Mouse (Mus musculus) thymus, adult 2 months (tissue): ENCODE measurements around the gene Ift140. TPM values are rescaled to one million over a fixed set of nuclear protein-coding genes. Genes with fewer than 3 reads are reported as not detected.

Experiments
- DNase-seq: peaks from one replicate; pipeline ENCODE4 v3.0.0; 2021
- H3K27ac ChIP-seq: fragments of 200-500 bp; 2 replicates; pipeline ENCODE4 v1.5.1; 2012; ENCODE audit warnings: low read length, control low read depth; ENCODE audit not compliant: control insufficient read depth, insufficient read depth
- H3K27me3 ChIP-seq: fragments of 200-500 bp; 2 replicates; pipeline ENCODE4 v1.6.1; 2012; ENCODE audit warnings: mild to moderate bottlenecking, low read length, moderate library complexity, mixed read lengths; ENCODE audit not compliant: control insufficient read depth, insufficient read depth
- H3K36me3 ChIP-seq: fragments of 200-500 bp; 2 replicates; pipeline ENCODE4 v1.6.1; 2012; ENCODE audit warnings: mild to moderate bottlenecking, low read length, moderate library complexity; ENCODE audit not compliant: control insufficient read depth, insufficient read depth
- H3K4me1 ChIP-seq: fragments of 200-500 bp; replicated peaks from 2 replicates; pipeline ENCODE4 v1.6.1; 2012; ENCODE audit warnings: low read length; ENCODE audit not compliant: control insufficient read depth, insufficient read depth
- H3K4me3 ChIP-seq: fragments of 200-500 bp; 2 replicates; pipeline ENCODE4 v1.5.1; 2012; ENCODE audit warnings: mild to moderate bottlenecking, low read length, control low read depth, moderate library complexity; ENCODE audit not compliant: control insufficient read depth, insufficient read depth
- CTCF ChIP-seq: fragments of 200-500 bp; IDR thresholded peaks from 2 replicates; pipeline ENCODE4 v1.5.1; 2012; ENCODE audit warnings: mild to moderate bottlenecking, control low read depth, low read length, moderate library complexity, borderline replicate concordance; ENCODE audit not compliant: control insufficient read depth, poor library complexity, insufficient read depth; ENCODE audit errors: extremely low read depth
- POLR2A ChIP-seq: fragments of 200-500 bp; IDR thresholded peaks from 2 replicates; pipeline ENCODE4 v1.6.1; 2012; ENCODE audit warnings: mild to moderate bottlenecking, low read length, control low read depth, moderate library complexity; ENCODE audit not compliant: control insufficient read depth, poor library complexity, insufficient read depth; ENCODE audit errors: extremely low read depth
- WGBS: fragments of 180-500 bp; shearing (Covaris S2); methylation state at CpG from one replicate; pipeline ENCODE4 v1.1.7; 2018; 5-methylcytosine and 5-hydroxymethylcytosine counted together
- polyA plus RNA-seq: library from polyadenylated mRNA; depleted of rRNA; stranded (reverse); fragments of >200 nt; gene quantifications from 2 replicates; pipeline ENCODE4 v1.2.3, GENCODE M21; 2012

Ift140 gene
- polyA plus RNA-seq, 1 experiment: 17.0 TPM

DNA sequence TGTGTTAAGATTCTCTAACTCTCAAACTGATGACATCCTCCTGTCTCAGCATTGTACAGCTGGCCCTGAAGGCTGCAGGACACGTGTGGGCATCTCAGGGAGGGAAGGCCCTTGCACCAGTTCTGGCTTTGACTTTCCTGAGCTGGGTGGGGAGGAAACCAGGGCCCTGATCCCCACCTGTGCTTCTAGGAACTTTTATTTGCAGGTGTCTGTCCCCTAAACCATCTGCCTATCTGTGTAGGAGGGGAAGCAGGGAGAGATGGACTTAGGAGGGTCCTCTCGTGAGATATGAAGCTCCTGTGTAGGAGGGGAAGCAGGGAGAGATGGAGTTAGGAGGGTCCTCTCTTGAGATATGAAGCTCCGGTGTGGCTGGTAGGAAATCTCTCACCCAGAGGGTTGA, 67.0 kb downstream of the Ift140 start:
- 84% methylated on average over 3 of the region's 3 CpGs for WGBS
- no peaks in the 10 kb centered on the region for H3K27me3 ChIP-seq
- no peak for TF ChIP-seq POLR2A
- no peak for TF ChIP-seq CTCF
- no peak overlapping the region for H3K4me3 ChIP-seq
- H3K36me3 ChIP-seq: no peaks in the 10 kb centered on the region
- no peaks in the 10 kb centered on the region for H3K4me1 ChIP-seq
- H3K27ac ChIP-seq: no peak overlapping the region
- no peak for DNase-seq

DNA sequence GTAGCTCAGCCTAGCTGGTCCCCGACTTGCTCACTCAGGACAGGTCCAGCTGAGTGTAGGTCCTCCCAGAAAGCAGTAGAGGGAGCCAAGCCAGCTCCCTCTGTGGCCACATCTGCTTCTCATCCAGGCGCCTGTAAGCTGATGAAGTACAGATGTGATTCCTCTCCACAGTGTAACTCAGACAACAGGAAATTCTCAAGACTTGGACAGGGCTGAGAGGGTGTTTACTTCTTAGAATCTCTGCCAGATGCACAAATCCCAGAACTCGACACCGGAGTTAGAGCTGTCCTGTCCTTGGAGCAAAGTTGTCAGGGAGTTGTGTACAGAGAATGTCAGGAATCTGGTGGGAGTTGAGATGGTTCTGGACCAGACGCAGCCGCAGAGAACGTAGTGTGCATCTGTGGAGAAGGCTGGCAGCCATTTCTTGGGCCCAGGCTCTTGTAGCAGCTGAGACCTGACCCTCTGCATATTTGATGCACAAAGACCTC, 67.6 kb downstream of the Ift140 start, which contains the start of gene Tmem204:
TSS of gene Tmem204 (minus strand) at position 148 of the 488 bp plus-strand sequence.
- WGBS: 76% methylated on average over 7 of the region's 7 CpGs
- no peaks in the 10 kb centered on the region for H3K4me1 ChIP-seq
- H3K27ac ChIP-seq: no peak within 1 kb of the TSS
- no peak within 1 kb of the TSS for H3K4me3 ChIP-seq
- no peak for DNase-seq
- H3K27me3 ChIP-seq: no peaks in the 10 kb centered on the region
- no peaks in the 10 kb centered on the region for H3K36me3 ChIP-seq
- TF ChIP-seq CTCF (no peak), POLR2A (no peak)

DNA sequence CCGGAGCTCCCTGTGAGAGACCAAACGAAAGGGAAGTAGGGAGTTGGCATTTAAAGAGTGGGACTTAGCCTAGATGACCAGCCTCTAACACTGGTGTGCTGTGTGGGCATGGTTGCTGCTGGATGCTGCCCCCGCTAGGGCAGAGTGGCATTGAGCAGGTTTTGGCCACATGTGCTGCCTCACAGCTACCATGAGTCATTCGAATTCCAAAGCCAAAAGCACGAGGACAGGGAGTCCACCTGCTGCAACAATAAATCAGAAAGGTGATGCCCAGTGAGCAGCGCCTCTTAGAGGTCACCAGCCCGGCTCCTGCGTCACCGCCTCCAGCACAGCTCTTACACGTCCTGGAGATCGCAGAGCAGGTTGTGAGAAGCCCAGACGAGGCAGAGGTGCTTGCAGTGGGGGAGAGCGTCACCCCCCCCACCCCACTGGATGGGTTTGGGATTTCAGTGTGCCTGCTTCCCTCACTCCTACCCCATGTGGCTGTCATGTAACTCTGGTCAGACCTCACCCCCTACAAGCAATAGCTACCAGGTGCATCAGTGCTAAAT, 69.0 kb downstream of the Ift140 start:
- H3K36me3 ChIP-seq: no peaks in the 10 kb centered on the region
- no peaks in the 10 kb centered on the region for H3K27me3 ChIP-seq
- no peak for TF ChIP-seq POLR2A
- no peak for TF ChIP-seq CTCF
- DNase-seq: no peak
- no peak overlapping the region for H3K27ac ChIP-seq
- WGBS: 88% methylated on average over 13 of the region's 13 CpGs
- H3K4me1 ChIP-seq: no peaks in the 10 kb centered on the region
- H3K4me3 ChIP-seq: no peak overlapping the region

DNA sequence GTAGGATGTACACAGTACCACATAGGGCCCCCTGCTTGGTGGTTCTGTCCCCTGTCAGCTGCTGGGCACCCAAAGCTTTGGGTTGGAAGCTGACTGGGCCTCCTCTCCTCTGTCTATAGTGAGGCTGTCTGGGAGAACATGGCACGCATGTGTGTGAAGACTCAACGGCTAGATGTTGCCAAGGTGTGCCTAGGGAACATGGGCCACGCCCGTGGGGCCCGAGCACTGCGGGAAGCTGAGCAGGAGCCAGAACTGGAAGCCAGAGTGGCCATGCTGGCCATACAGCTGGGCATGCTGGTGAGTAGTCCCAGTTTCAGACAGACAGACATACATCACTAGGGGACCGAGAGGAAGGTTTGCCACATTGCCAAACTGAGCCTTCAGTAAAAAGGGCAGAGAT, 70.8 kb downstream of the Ift140 start:
- Histone ChIP-seq H3K27me3 (no peaks in the 10 kb centered on the region), H3K27ac (no peak overlapping the region), H3K36me3 (no peaks in the 10 kb centered on the region), H3K4me1 (no peaks in the 10 kb centered on the region), H3K4me3 (no peak overlapping the region)
- DNase-seq: no peak
- WGBS: over 99% methylated on average over 7 of the region's 7 CpGs
- TF ChIP-seq CTCF: no peak
- no peak for TF ChIP-seq POLR2A

DNA sequence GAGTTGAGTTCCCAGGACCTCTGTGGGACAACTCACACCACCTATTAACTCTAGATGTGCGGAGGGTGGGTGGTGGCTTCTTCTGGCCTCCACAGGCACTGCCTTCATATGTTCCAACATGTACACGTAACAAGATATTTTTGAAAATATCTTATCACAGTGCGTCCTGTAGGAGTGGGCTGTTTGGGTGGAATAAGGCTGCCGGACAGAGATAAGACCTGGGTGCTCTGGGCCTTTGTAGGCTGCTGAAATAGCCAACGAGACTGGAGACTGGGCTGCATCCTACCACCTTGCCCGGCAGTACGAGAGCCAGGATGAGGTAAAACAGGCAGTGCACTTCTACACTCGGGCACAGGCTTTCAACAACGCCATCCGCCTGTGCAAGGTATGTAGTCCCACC, 73.3 kb downstream of the Ift140 start:
- no peak for TF ChIP-seq POLR2A
- no peaks in the 10 kb centered on the region for H3K4me1 ChIP-seq
- H3K4me3 ChIP-seq: no peak overlapping the region
- no peak for DNase-seq
- H3K27ac ChIP-seq: no peak overlapping the region
- H3K36me3 ChIP-seq: no peaks in the 10 kb centered on the region
- WGBS: 96% methylated on average over 10 of the region's 10 CpGs
- H3K27me3 ChIP-seq: no peaks in the 10 kb centered on the region

DNA sequence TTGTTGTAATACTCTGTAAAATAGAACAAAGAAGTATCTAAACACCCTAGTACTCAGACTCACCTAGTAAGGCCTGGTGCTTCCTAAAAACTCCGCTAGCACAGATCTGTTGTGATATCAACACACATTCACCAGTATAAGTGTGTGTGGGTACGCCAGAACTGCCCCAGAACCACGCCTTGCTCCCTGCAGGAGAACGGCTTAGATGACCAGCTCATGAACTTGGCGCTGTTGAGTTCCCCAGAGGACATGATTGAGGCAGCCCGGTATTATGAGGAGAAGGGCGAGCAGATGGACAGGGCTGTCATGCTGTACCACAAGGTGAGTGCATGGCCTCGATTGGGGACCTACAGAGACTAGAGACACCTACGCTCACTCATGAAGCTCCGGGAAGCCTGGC, 74.6 kb downstream of the Ift140 start:
- no peaks in the 10 kb centered on the region for H3K27me3 ChIP-seq
- DNase-seq: no peak
- TF ChIP-seq CTCF (no peak), POLR2A (no peak)
- no peaks in the 10 kb centered on the region for H3K36me3 ChIP-seq
- WGBS: 97% methylated on average over 10 of the region's 10 CpGs
- H3K27ac ChIP-seq: no peak overlapping the region
- H3K4me1 ChIP-seq: no peaks in the 10 kb centered on the region
- H3K4me3 ChIP-seq: no peak overlapping the region

DNA sequence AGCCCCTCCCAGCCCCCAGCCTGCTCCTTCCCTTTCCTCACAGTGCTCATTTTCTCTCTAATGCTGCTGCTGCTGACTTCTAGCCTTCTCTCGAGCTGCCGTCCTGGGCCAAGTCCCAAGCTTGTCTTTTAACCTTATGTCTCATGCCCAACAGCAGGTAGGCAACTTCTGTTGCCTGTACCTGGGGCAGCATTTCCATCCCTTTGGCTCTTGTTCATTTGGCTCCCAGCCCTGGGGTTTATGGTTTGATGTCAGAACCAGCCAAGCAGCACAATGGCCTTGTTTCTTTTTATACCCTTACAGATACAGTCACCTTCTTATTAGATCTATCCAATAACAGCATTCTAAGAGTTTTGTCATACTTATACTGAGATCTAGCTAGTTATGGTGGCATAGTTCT, 80.3 kb downstream of the Ift140 start:
- no peaks in the 10 kb centered on the region for H3K27me3 ChIP-seq
- no peak for TF ChIP-seq CTCF
- WGBS: 94% methylated on average over 2 of the region's 2 CpGs
- H3K4me3 ChIP-seq: no peak overlapping the region
- H3K36me3 ChIP-seq: no peaks in the 10 kb centered on the region
- no peaks in the 10 kb centered on the region for H3K4me1 ChIP-seq
- no peak overlapping the region for H3K27ac ChIP-seq
- DNase-seq: no peak
